Mouse (Mus musculus) liver, adult (tissue): ENCODE data around the gene Hoxa13.

Experiments used
- GATA4 ChIP-seq: IDR thresholded peaks from 2 replicates; pipeline ENCODE4 v1.6.1; 2014; ENCODE audit warnings: mild to moderate bottlenecking, low read length; ENCODE audit not compliant: insufficient replicate concordance

Hoxa13 gene

DNA sequence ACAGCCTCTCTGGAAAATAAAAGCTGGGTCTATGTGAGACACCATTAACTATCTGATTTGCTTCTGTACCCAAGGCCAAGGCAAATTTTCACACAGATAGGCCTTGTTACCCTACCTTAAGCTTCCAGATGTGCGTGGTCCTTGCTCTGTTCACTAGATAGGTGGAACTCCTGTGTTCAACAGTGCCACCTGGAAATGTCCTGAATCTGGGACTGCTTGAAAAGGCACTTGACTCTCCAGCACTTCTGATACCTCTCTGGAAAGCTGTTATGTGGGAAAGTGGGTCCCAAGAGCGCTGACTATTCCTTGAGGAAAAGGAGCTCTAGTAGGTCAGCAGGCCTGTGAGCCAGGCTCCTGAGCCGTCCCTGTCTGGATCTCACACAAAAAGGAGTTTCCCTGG, 23.9 kb downstream of the Hoxa13 start:
- no peak for TF ChIP-seq GATA4

DNA sequence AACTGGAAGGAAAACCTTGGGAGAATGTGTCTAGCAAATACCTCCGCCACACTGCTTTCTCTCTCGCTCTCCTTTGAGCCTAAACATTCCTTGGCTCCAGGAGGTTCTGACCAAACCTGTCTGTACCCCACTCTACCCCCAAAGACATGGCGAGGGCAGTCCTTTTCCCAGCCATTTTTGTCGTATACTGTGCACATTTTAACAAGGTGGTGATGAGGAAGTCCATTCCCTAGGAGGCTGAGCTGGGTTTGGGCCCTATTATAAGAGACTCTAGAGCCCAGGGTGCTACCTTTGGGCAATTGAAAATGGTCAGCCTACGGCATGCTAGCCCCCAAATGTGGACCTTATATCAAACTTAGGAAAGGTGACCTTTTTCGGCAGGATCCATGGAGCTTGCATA, 24.8 kb downstream of the Hoxa13 start:
- TF ChIP-seq GATA4, result no peak

DNA sequence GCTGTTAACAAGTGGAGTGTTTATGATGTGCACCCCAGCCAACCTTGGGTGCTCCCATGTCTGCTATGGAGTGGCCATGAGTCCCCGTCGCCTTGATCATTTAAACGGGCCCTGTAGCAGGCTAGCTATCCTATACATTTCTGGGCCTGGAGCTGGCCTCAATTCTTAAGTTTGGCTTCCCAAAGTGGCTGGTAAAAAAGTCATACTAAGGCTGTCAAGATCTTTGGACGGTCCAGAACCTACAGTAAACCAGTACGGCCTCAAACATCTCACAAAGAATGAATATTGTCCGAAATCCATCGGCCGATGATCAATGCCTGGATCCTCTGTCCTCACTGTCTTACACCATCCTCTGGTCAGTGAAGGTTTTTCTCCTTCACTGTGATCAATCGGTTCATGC, 25.4 kb downstream of the Hoxa13 start:
- TF ChIP-seq GATA4, result no peak

DNA sequence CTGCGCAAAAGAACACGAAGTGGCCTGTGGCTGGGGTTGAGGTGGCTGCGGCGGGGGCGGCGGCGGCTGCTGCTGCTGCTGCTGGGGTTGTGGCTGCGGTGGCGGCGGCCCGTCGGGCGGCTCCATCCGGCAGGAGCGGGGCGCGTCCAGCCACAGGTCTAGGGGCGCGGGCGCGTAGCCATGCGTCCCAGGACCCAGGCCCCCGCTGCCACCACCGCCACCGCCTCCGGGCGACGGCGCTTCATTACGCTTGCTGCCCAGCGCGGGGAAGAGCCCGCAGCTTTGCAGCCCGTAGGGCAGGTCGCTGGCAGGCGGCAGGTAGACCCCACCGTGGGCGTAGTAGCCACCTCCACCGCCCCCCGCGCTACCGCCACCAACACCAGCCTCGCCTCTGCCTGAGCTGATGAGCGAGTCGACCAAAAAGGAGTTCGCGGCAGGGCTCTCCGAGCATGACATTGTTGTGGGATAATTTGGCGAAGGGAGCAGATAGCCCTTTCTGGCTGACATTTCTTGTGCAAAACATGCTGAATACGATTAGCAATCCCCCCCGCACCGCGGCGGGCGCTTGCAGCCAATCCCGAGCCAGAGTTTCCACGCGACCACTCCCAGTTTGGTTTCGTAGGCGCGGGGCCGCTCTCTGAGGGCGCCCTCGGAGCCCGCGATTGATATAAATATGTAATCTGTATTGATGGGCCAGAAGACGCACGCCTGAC, 26.1 kb downstream of the Hoxa13 start:
- no peak for TF ChIP-seq GATA4

DNA sequence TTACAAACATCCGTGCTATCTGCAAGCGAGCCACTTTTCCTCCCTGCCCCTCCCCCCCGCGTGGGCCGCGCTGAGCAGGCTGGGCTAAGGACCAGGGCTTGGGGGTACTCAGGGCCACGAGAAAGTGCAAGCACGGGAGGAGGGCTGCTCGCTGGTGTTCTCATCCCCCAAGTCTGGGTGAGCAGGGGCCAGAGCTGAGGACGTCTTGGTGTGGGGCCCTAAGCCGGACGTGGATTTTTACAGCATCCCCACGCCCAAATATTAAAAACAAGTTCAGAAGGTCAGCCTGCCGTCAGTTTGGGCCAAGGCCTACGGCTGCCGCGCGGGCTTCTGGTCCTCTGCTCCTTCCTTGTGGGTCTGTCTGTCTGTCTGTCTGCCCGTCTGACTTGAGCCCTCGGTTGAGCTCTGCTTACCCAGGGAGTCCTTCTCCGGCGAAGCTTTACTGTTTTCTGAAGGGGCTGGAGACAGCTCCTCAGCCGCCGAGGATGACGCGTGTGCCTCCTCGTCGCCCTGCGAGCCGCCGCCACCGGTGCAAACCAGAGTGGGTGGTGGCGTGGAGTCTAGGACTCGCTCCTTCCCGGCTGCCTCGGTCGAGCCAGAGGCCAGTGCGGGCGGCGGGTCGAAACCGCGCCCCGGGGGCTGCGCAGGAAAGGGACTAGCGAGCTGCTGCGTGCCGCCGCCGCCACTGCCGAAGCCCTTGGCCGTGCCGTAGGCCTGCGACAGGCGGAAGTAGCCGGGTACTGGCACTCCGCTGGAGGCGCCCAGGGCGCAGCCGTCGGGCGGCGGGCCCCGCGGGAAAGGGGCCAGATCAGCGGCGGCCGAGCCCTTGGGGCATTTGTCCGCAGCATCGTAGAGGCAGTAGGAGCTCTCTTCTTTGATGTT, 26.9 kb downstream of the Hoxa13 start:
- no peak for TF ChIP-seq GATA4

DNA sequence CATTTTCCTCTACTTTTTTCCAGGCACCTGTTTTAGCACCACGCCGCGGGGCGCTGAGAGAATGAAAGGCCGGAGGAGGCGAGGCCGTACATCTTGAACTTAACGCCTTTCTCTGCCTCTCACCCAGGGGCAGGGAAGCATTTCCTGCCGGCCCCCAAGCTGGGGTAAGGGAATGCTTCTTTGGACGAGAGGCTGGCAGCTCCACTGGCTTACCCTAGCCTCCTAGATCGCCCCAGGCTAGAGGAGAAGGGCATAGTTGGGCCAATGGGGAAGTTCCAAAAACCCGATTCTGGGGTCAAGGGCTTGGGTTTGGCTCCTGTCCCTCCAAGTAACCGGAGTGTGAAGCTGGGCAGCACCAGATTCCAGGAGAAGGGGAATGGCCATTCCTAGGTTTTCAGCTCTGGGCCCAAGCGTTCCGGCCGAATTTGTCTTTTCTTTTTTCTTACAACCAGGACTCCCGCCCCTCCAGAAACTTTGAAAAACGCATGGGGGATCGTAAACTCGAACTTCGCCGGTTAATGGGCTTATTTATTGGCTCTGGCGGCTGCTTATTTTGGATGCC, 27.6 kb downstream of the Hoxa13 start:
- no peak for TF ChIP-seq GATA4

DNA sequence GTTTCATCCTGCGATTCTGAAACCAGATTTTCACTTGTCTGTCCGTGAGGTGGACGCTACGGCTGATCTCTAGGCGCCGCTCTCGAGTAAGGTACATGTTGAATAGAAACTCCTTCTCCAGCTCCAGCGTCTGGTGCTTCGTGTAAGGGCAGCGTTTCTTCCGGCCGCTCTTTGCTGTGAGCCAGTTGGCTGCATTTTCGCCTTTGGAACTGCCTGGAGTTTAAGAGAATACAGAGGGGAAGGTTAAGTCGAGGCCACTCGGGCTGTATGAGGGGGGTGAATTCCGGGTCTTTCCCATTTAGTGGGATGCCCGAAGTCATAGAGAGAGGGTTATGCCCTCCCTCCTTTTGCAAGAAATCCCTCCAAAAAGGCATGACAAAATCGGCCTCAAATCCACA, 28.1 kb downstream of the Hoxa13 start:
- TF ChIP-seq GATA4, result no peak

DNA sequence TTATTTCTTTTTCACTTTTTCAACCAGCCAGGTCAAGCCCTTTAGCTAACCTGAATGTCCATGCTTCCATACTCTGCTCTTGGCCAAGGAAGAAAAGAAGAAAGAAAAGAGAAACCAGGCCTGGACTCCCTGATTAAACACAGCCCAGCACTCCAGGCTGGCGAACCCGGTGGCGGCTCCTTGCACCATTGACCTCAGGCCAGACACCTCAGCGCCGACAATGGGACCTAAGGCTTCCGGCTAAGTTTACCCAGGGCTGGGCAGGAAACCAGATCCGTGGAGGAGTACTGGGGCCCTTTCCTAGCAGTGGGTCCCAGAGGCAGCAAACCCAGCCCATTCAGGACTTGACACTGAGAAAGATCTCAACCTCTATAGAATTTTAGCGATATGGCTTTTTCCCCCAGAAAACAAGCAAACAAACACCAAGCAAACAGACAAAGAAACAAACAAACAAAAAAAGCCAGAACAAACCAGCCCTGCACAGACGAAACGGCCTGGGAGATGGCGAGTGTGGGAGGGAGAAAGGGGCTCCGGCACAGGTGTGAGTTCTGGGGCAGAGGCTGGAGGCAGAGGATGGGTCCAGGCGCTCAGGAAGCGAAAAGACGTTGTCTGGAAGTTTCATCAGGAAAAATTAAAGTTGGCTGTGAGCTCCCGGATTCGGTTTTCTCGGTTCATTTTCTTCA, 28.7 kb downstream of the Hoxa13 start:
- TF ChIP-seq GATA4, result no peak

DNA sequence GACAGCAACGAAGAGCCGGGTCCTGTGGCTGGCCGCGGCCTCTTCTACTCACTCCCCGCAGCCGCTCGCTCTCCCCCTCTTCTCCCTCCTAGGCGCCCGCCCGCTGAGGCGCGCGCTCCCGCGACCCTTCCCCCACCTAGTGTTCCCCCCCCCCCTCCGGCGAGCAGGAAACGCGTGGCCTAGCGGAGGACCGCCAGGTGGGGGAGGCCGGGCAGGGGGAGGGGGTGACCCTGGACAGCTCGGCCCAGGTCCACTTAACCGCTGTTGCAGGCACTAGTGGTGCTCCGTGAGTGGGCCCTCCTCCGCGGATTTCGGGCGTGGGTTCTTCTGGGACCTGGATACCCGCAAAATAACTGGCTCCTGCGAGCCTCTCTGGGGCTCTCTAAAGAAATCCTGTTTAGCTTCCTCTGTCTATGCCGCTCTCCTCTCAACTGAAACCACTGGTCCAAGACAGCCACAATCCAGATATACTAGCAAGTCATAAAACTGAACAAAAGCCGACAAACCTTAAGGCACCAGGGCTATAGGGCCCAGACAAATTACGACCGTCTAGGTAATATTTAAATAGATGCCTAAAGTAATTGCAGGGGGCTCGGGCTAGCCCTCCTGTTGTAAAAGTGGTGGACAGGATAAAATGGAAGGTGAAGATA, 30.0 kb downstream of the Hoxa13 start, which contains the start of gene Hoxa9:
Gene Hoxa9, minus strand, starts transcription at position 574 of the 650 bp plus-strand sequence.
- TF ChIP-seq GATA4, result no peak

DNA sequence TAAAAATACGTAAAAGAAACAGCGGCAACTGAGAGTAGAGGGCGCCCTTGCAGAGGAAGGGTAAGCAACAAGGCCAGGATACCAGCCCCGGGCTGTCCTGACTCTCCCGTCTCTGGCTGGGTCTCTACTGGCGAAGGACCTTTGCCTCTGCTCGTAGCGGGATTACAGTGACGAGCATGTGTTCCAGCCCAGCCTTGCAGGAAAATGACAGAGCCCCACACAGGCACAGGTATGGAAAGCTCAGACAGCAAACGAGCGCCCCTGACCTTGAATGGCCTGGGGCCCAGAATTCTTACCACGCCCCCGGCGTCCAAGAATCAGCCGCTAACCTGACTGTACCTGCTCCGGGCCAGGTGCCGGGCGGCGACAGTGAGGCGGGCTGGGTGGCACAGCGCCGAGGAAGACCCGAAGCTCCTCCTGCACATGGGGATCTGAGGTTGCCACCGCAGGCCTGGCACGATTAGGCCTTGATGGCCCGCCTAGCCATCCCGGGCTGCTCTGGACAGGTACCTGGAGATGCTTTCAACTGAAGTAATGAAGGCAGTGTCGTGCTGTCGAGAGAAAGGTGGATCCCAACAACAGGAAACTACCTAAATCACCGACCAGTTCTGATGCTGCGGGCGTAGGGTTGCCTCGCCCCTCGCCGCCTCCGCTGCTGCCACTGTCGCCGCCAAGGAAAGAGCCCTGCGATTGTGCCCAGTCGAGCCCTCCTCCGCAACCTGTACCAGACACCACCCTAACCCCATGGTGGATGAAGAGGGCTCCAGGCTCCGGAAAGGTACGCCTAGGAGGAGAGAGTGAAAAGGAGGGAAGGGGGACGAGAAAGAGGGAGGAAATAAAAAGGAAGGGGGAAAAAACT, 30.9 kb downstream of the Hoxa13 start:
- no peak for TF ChIP-seq GATA4

DNA sequence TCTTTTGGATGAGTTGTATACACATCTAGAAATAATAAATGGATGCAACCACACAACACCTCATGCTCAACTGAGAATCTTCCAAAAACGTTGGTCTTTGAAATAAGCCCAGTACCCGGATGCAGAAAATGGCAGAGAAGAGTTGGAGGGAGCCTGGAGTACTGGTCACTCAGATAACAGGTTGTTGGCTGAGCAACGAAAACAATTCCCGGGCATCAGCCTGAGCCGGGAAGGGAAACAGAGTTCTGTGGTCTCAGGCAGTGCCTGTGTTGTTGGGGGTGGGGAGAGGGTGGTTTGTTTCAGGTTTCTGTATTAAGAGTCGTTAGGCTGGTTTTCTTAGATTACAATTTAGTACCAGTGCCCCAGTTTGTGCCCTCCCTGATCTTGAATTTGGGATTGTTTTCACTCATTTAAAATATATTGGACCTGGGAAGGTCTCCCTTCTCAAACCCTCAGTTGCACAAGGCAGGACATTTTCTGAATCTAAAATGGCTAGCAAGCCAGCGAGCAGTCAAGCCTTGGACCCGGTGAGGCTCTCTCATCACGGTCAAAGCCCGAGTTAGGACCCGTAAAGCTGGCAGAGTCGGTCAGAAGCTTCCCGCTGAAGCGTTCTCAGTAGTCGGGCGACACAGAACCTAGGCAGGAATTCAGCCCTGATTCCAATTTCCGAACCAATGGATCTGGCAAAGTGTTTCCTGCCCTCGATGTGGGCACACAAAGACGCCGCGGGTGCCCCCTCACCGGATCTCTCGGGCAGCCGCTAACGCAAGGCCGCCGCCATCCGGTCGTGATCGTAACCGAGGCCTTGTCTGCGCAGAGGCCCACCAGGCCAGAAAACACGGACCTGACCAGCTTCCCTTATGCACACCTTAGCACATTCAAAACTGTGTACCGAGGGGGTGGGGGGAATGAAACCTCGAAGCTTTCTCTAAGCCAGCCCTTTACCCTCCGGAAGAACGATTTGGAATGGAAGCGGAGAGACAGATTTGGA, 31.9 kb downstream of the Hoxa13 start:
- TF ChIP-seq GATA4, result no peak

DNA sequence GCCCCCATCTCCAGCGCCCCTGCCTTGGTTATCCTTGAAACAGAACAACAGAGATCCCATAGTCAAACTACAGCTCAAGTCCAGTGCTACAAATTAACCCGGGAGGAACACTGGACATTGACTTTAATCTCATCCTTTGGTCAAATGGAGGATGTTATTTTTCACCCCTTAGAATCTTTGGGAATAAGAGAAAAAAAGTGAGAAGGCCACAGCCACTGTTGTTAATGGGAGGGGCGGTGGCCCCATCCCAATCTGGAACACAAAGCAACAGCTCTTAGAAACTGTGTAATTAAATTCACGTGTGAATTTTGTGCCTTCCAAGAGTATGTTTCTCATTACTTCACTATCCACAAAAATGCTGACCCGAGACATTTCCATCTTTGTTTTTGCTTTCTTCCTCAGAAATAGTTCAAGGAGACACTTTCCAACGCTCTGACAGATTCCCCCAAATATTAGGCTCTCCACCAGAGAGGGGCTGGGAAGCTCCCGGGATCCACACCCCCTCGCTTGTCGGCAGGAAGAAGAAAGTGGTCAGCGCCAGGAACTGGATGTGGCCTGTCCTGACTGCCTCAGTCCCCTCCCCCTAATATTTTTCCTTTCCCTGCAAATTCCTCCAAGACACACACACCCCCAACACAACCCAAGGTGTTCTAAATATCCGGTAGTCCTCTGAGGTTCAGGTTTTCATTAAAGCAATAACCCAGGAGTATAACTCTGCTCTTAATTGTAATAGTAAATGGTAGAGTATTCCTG, 33.0 kb downstream of the Hoxa13 start:
- TF ChIP-seq GATA4, result no peak
